24 mouse cellular contexts compared by ENCODE assay signal in the genomic region with DNA sequence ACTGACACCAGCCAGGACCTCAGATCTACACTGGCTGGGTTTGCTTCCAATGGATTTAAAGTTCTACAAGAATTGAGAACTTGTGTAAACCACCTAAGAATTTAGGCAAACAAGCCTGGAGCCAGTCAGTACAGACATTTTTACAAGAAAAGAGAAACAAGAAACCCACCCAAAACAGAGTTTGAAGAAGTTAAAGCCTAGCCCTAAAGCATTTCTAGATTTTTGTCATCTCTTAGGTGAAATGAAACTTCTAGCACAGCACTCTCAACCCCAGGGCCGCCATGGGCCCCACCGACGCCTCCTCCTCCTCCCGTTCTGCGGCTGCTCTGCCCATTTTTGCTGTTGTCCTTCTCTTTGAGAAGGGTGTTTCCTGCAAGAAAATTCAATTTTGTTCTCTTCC. TPM values are rescaled to one million over a fixed set of nuclear protein-coding genes. Genes with fewer than 3 reads are reported as not detected.
DNase-seq lines count a peak whose midpoint lies in the region; ATAC-seq and TF ChIP-seq lines count a peak whose summit lies in the region.
"Had no signal": no experiment of that assay in that cellular context is flagged by ENCODE, and none has a peak within 500 bp of the region (broad histone marks: within the 10 kb centered on the region; RNA-seq: fewer than 3 reads in every experiment).

No protein-coding gene starts in this region.

- H3K4me3 ChIP-seq in liver, postnatal 0 days (ENCODE audit: low read depth, low read length), result no peak overlapping the region
- no peak overlapping the region for H3K4me3 ChIP-seq in liver, embryonic 11.5 days (ENCODE audit: low read depth, low read length)
- no peak overlapping the region for H3K4me3 ChIP-seq in lung, embryonic 16.5 days (ENCODE audit: low read length)
- H3K4me3 ChIP-seq in CH12.LX (replicated peaks in 1 of 3; ENCODE audit: low read depth in 2 of 3, low read length in 2 of 3, poor library complexity in 1 of 3), result no peak overlapping the region
- H3K4me3 ChIP-seq: embryonic facial prominence, embryonic 13.5 days; embryonic facial prominence, embryonic 15.5 days; erythroblast, embryonic 14.5 days; forebrain, embryonic 10.5 days; forebrain, embryonic 12.5 days had no signal

- dilution Hi-C loops in CH12.LX (cut with MboI; ENCODE audit: extremely low pct_ligation_motif_present, extremely low pct_unique_long_range_greater_than_20kb, low sequenced_read_pairs), result no loop called here

- in situ Hi-C loops in CH12.LX (cut with MboI; ENCODE audit: low pct_ligation_motif_present, low pct_unique_long_range_greater_than_20kb, low sequenced_read_pairs), result no loop called here

- no peak for DNase-seq in liver, postnatal 0 days
- no peak for DNase-seq in liver, embryonic 11.5 days (ENCODE audit: low spot score)
- no peak for DNase-seq in lung, postnatal 25 days (ENCODE audit: low spot score)
- no peak for DNase-seq in CH12.LX (ENCODE audit: extremely low read depth)
- no peak for DNase-seq in left cerebral cortex, postnatal 36 days (ENCODE audit: low spot score in 2 of 2)
- DNase-seq: adrenal gland, adult 2 months; adrenal gland, postnatal 10 days; adrenal gland, postnatal 25 days; B cell, adult 2 months; cerebellum, adult 11 months; cerebellum, adult 18-20 months; cerebellum, adult 8-10 months; cerebellum, adult 9-11 months; cerebellum, postnatal 14 days; cerebellum, postnatal 36 days had no signal

- no peak for TF ChIP-seq CTCF in liver, postnatal 0 days (IDR thresholded peaks at IDR 0.05; ENCODE audit: low read depth)
- no peak for TF ChIP-seq CTCF in CH12.LX (conservative IDR thresholded peaks at IDR 0.05 in 1 of 2, IDR thresholded peaks at IDR 0.05 in 1 of 2; ENCODE audit: low read depth in 2 of 2, low read length in 2 of 2)

- H3K79me2 ChIP-seq in CH12.LX (replicated peaks; ENCODE audit: control insufficient read depth, extremely low read depth, insufficient read depth, poor library complexity, severe bottlenecking), result no peaks in the 10 kb centered on the region

- TF ChIP-seq RAD21 in CH12.LX (IDR thresholded peaks at IDR 0.05; ENCODE audit: low read depth, low read length), result no peak

- H3K36me3 ChIP-seq in liver, postnatal 0 days (replicated peaks; ENCODE audit: insufficient read depth, low read length), result peaks cover 48% of the 10 kb centered on the region
- H3K36me3 ChIP-seq in liver, embryonic 11.5 days (ENCODE audit: control insufficient read depth, insufficient read depth, low read length), result peaks cover 17% of the 10 kb centered on the region
- peaks cover 4% of the 10 kb centered on the region for H3K36me3 ChIP-seq in lung, embryonic 16.5 days (ENCODE audit: control insufficient read depth, insufficient read depth, low read length)
- peaks cover 0 to 3% of the 10 kb centered on the region in 2 experiments for H3K36me3 ChIP-seq in CH12.LX (replicated peaks in 1 of 2; ENCODE audit: control insufficient read depth in 1 of 2, insufficient read depth in 1 of 2, low read length in 1 of 2)

- H3K4me2 ChIP-seq in liver, postnatal 0 days (ENCODE audit: low read depth, low read length), result no peak overlapping the region
- no peak overlapping the region for H3K4me2 ChIP-seq in liver, embryonic 11.5 days
- H3K4me2 ChIP-seq in lung, embryonic 16.5 days (ENCODE audit: low read depth, low read length), result no peak overlapping the region
- H3K4me2 ChIP-seq in CH12.LX (ENCODE audit: insufficient read depth, low read depth, poor library complexity, severe bottlenecking), result peak overlapping the region; percentile 33; the same call in 1 of the 2 replicates
- H3K4me2 ChIP-seq: embryonic facial prominence, embryonic 13.5 days; embryonic facial prominence, embryonic 15.5 days; forebrain, embryonic 12.5 days had no signal

- 86% methylated on average over 5 of the region's 5 CpGs for WGBS in liver, postnatal 0 days (ENCODE audit: insufficient replicate concordance)
- 89% methylated on average over 5 of the region's 5 CpGs for WGBS in liver, embryonic 11.5 days
- WGBS in lung, embryonic 16.5 days, result 75% methylated on average over 5 of the region's 5 CpGs

- intact Hi-C loops in left cerebral cortex, postnatal 36 days (cut with DNase I), result no loop called here

- ATAC-seq in liver, postnatal 0 days, result no peak
- no peak for ATAC-seq in liver, embryonic 11.5 days (replicated peaks; ENCODE audit: low FRiP score)
- ATAC-seq in lung, embryonic 16.5 days (ENCODE audit: low read depth), result no peak
- ATAC-seq: forebrain, embryonic 14.5 days; forebrain, embryonic 16.5 days had no signal

- no peak overlapping the region for H3K9ac ChIP-seq in liver, postnatal 0 days (replicated peaks)
- H3K9ac ChIP-seq in liver, embryonic 11.5 days (ENCODE audit: low read depth, low read length), result no peak overlapping the region
- no peak overlapping the region for H3K9ac ChIP-seq in lung, embryonic 16.5 days (ENCODE audit: low read length)
- peak overlapping the region; percentile 37; the same call in 1 of the 2 replicates for H3K9ac ChIP-seq in CH12.LX (ENCODE audit: insufficient read depth, low read depth)
- H3K9ac ChIP-seq: embryonic facial prominence, embryonic 13.5 days; embryonic facial prominence, embryonic 15.5 days; forebrain, embryonic 12.5 days had no signal

- no peak for TF ChIP-seq EP300 in liver, postnatal 0 days (IDR thresholded peaks at IDR 0.05; ENCODE audit: low read depth)
- TF ChIP-seq EP300 in CH12.LX (IDR thresholded peaks at IDR 0.05; ENCODE audit: low read length), result peak; percentile 74; the same call in 1 of the 2 replicates

- TF ChIP-seq POLR2A in CH12.LX (IDR thresholded peaks at IDR 0.05; ENCODE audit: low read depth, low read length), result no peak

- peak overlapping the region; percentile 8; the same call in 1 of the 2 replicates for H3K27ac ChIP-seq in liver, postnatal 0 days (ENCODE audit: low read depth)
- no peak overlapping the region for H3K27ac ChIP-seq in liver, embryonic 11.5 days (ENCODE audit: low read depth, low read length)
- H3K27ac ChIP-seq in lung, embryonic 16.5 days (ENCODE audit: low read length), result peak overlapping the region; percentile 15
- H3K27ac ChIP-seq in CH12.LX (ENCODE audit: insufficient read depth, low read depth), result no peak overlapping the region; the same call in 1 of the 2 replicates
- H3K27ac ChIP-seq: embryonic facial prominence, embryonic 13.5 days; embryonic facial prominence, embryonic 15.5 days; forebrain, embryonic 10.5 days; forebrain, embryonic 12.5 days had no signal

- no peaks in the 10 kb centered on the region for H3K4me1 ChIP-seq in liver, postnatal 0 days (ENCODE audit: insufficient read depth)
- no peaks in the 10 kb centered on the region for H3K4me1 ChIP-seq in liver, embryonic 11.5 days (replicated peaks; ENCODE audit: control insufficient read depth, insufficient read depth, low read length)
- peaks cover 9% of the 10 kb centered on the region for H3K4me1 ChIP-seq in lung, embryonic 16.5 days (replicated peaks; ENCODE audit: control insufficient read depth, insufficient read depth, low read length)
- H3K4me1 ChIP-seq in CH12.LX (ENCODE audit: control insufficient read depth in 1 of 2, insufficient read depth in 2 of 2), result peaks cover 15 to 40% of the 10 kb centered on the region in 2 experiments
- H3K4me1 ChIP-seq: embryonic facial prominence, embryonic 13.5 days; forebrain, embryonic 12.5 days had no signal

- H3K27me3 ChIP-seq in liver, postnatal 0 days (ENCODE audit: insufficient read depth, low read length), result no peaks in the 10 kb centered on the region
- H3K27me3 ChIP-seq in liver, embryonic 11.5 days (replicated peaks; ENCODE audit: control insufficient read depth, insufficient read depth, low read length), result no peaks in the 10 kb centered on the region
- H3K27me3 ChIP-seq in lung, embryonic 16.5 days (ENCODE audit: control insufficient read depth, insufficient read depth, low read depth, low read length), result no peaks in the 10 kb centered on the region
- H3K27me3 ChIP-seq in CH12.LX (replicated peaks), result no peaks in the 10 kb centered on the region
- H3K27me3 ChIP-seq: embryonic facial prominence, embryonic 13.5 days; embryonic facial prominence, embryonic 15.5 days; forebrain, embryonic 12.5 days had no signal

- no peaks in the 10 kb centered on the region for H3K9me3 ChIP-seq in liver, postnatal 0 days (ENCODE audit: low read length)
- H3K9me3 ChIP-seq in liver, embryonic 11.5 days (ENCODE audit: control insufficient read depth, low read length), result no peaks in the 10 kb centered on the region
- H3K9me3 ChIP-seq in lung, embryonic 16.5 days (ENCODE audit: control insufficient read depth, low read length), result no peaks in the 10 kb centered on the region
- H3K9me3 ChIP-seq in CH12.LX (replicated peaks; ENCODE audit: low read length), result no peaks in the 10 kb centered on the region
- H3K9me3 ChIP-seq: embryonic facial prominence, embryonic 13.5 days; embryonic facial prominence, embryonic 15.5 days; forebrain, embryonic 10.5 days; forebrain, embryonic 12.5 days had no signal

TF ChIP-seq in CH12.LX, 34 proteins besides CTCF, POLR2A, EP300 and RAD21 (continues in another document):
- TF ChIP-seq MEF2A (IDR thresholded peaks at IDR 0.05; ENCODE audit: borderline replicate concordance, low read depth, low read length), result 0 out of 2 replicates have a peak, but pooled peaks have one; percentile 14
- TF ChIP-seq SIN3A (IDR thresholded peaks at IDR 0.05; ENCODE audit: low read length), result no peak
- TF ChIP-seq NRF1 (IDR thresholded peaks at IDR 0.05; ENCODE audit: low read depth, low read length), result no peak
- no peak for TF ChIP-seq NELFE (IDR thresholded peaks at IDR 0.05; ENCODE audit: low read depth, low read length)
- TF ChIP-seq ZKSCAN1 (IDR thresholded peaks at IDR 0.05; ENCODE audit: borderline replicate concordance, low read depth, low read length), result no peak
- no peak for TF ChIP-seq POLR2AphosphoS2 (IDR thresholded peaks at IDR 0.05; ENCODE audit: low read depth, low read length)
- 0 out of 2 replicates have a peak, but pooled peaks have one; percentile 6 for TF ChIP-seq MYC (IDR thresholded peaks at IDR 0.05; ENCODE audit: low read depth, low read length)

RNA-seq across cellular contexts. Expression of gene Clec2l, which starts 28.2 kb away (rescaled TPM):
- not detected in 2 replicates for polyA plus RNA-seq in liver, postnatal 0 days (2015; fragmentation: Nextera tagmentation; extraction: Ambion mirVana)
- 0.29 and 0.43 TPM in 2 replicates for polyA plus RNA-seq in liver, embryonic 11.5 days (2014; fragmentation: Nextera tagmentation; extraction: Ambion mirVana)
- polyA plus RNA-seq in lung, embryonic 16.5 days (2015; fragmentation: Nextera tagmentation; extraction: Ambion mirVana), result 0.51 and 0.68 TPM in 2 replicates
- 0.17 TPM in 2 replicates for total RNA-seq in CH12.LX (2012; rRNA removed)
- 0.26 and 0.27 TPM in 2 replicates for total RNA-seq in CH12.LX (2014; rRNA removed)
- polyA plus RNA-seq in CH12.LX (2012; ENCODE audit: insufficient read length, low read depth), result 0.21 and 0.57 TPM in 2 replicates
- 10 to 100 TPM; 74.5 to 92.6 TPM for total RNA-seq in left cerebral cortex, postnatal 36 days (2021)
- total RNA-seq: common myeloid progenitor, adult 5-6 weeks had no signal

RNA-seq across cellular contexts. Expression of gene Klrg2, which starts 54.0 kb away (rescaled TPM):
- not detected in 2 replicates for polyA plus RNA-seq in liver, postnatal 0 days (2015; fragmentation: Nextera tagmentation; extraction: Ambion mirVana)
- 0.05 and 0.12 TPM in 2 replicates for polyA plus RNA-seq in liver, embryonic 11.5 days (2014; fragmentation: Nextera tagmentation; extraction: Ambion mirVana)
- 0.09 and 0.15 TPM in 2 replicates for polyA plus RNA-seq in lung, embryonic 16.5 days (2015; fragmentation: Nextera tagmentation; extraction: Ambion mirVana)
- 0.34 and 0.76 TPM in 2 replicates for total RNA-seq in CH12.LX (2012; rRNA removed)
- total RNA-seq in CH12.LX (2014; rRNA removed), result 0.12 and 0.22 TPM in 2 replicates
- polyA plus RNA-seq in CH12.LX (2012; ENCODE audit: insufficient read length, low read depth), result 0.19 and 0.27 TPM in 2 replicates
- 1 to 10 TPM in 1 of 2 experiments, under 1 TPM in 1; 0.74 to 1.4 TPM for total RNA-seq in left cerebral cortex, postnatal 36 days (2021)
- total RNA-seq: common myeloid progenitor, adult 5-6 weeks had no signal
- polyA plus RNA-seq: erythroblast, embryonic 14.5 days; forebrain, embryonic 12.5 days; forebrain, embryonic 14.5 days; forebrain, embryonic 16.5 days had no signal

Comparison
In these comparisons a context has a peak if more than half of its experiments do, and no peak if none do; other contexts are left out.
1. H3K27ac ChIP-seq: peak in liver, postnatal 0 days (single experiment) and lung, embryonic 16.5 days (single experiment); none in liver, embryonic 11.5 days (single experiment) and CH12.LX (single experiment).